Mouse (Mus musculus) CH12.LX (cell line): ENCODE measurements around the gene S1pr4.

ENCODE experiments used
- CHD2 ChIP-seq: IDR thresholded peaks from 2 replicates; pipeline ENCODE4 v1.6.1; 2011; ENCODE audit warnings: low read length, improper control_type of control experiment
- CTCF ChIP-seq, 2 experiments: IDR thresholded peaks in 1 of 2; conservative IDR thresholded peaks in 1 of 2; 2 replicates each; pipeline ENCODE4 v1.5.1; 2011 to 2012; ENCODE audit warnings: low read depth in 2 of 2, low read length in 2 of 2, improper control_type of control experiment in 1 of 2, inconsistent platforms in 1 of 2, mild to moderate bottlenecking in 1 of 2, moderate library complexity in 1 of 2
- EP300 ChIP-seq: IDR thresholded peaks from 2 replicates; pipeline ENCODE4 v1.6.1; 2011; ENCODE audit warnings: low read length, improper control_type of control experiment
- GABPA ChIP-seq: IDR thresholded peaks from 2 replicates; pipeline ENCODE4 v1.6.1; 2012; ENCODE audit warnings: low read depth, low read length, improper control_type of control experiment, inconsistent platforms; ENCODE audit not compliant: insufficient replicate concordance
- JUND ChIP-seq: conservative IDR thresholded peaks from 2 replicates; pipeline ENCODE4 v1.6.1; 2011; ENCODE audit warnings: low read depth, low read length, improper control_type of control experiment
- MAFK ChIP-seq: IDR thresholded peaks from 2 replicates; pipeline ENCODE4 v1.6.1; 2011; ENCODE audit warnings: low read length, improper control_type of control experiment; ENCODE audit not compliant: insufficient replicate concordance
- MAX ChIP-seq: IDR thresholded peaks from 2 replicates; pipeline ENCODE4 v1.6.1; 2011; ENCODE audit warnings: low read length, improper control_type of control experiment
- MAZ ChIP-seq: IDR thresholded peaks from 2 replicates; pipeline ENCODE4 v1.6.1; 2012; ENCODE audit warnings: low read depth, mild to moderate bottlenecking, inconsistent platforms, low read length, improper control_type of control experiment, moderate library complexity
- POLR2A ChIP-seq: IDR thresholded peaks from 2 replicates; pipeline ENCODE4 v1.6.1; 2011; ENCODE audit warnings: low read depth, mild to moderate bottlenecking, improper control_type of control experiment, low read length
- SIN3A ChIP-seq: IDR thresholded peaks from 2 replicates; pipeline ENCODE4 v1.6.1; 2012; ENCODE audit warnings: low read length, improper control_type of control experiment, inconsistent platforms
- SMC3 ChIP-seq: IDR thresholded peaks from 2 replicates; pipeline ENCODE4 v1.6.1; 2011; ENCODE audit warnings: low read depth, low read length, improper control_type of control experiment
- USF1 ChIP-seq: IDR thresholded peaks from 2 replicates; pipeline ENCODE4 v1.6.1; 2014; ENCODE audit warnings: low read depth, mild to moderate bottlenecking, inconsistent platforms, low read length, improper control_type of control experiment
- ZNF384 ChIP-seq: IDR thresholded peaks from 2 replicates; pipeline ENCODE4 v1.6.1; 2012; ENCODE audit warnings: low read depth, low read length, improper control_type of control experiment, inconsistent platforms

GRCm38 (mm10) chr10:81534826-81535225 lies 34.9 kb upstream of the S1pr4 start:
- TF ChIP-seq CTCF (conservative IDR thresholded peaks at IDR 0.05 in 1 of 2, IDR thresholded peaks at IDR 0.05 in 1 of 2; ENCODE audit: low read depth in 2 of 2, low read length in 2 of 2) = no peak
- TF ChIP-seq JUND = no peak
- no peak for TF ChIP-seq POLR2A
- no peak for TF ChIP-seq EP300
- no peak for TF ChIP-seq SMC3
- TF ChIP-seq MAFK = no peak
- no peak for TF ChIP-seq CHD2
- TF ChIP-seq MAX = no peak
- no peak for TF ChIP-seq GABPA
- no peak for TF ChIP-seq USF1
- TF ChIP-seq ZNF384 = no peak
- no peak for TF ChIP-seq SIN3A
- no peak for TF ChIP-seq MAZ
